Mouse (Mus musculus): Measurements from ENCODE around the gene Dennd2a.

GRCm38 (mm10) chr6:39542631-39543597, 14.8 kb downstream of the Dennd2a start:
- no peak for TF ChIP-seq CTCF (IDR thresholded peaks at IDR 0.05; ENCODE audit: extremely low read depth, insufficient read depth, insufficient read length, insufficient replicate concordance)
- TF ChIP-seq POLR2A (IDR thresholded peaks at IDR 0.05; ENCODE audit: low read depth, low read length), result no peak

Measured in spleen, adult 2 months (tissue).